Mouse (Mus musculus) liver, postnatal 0 days (tissue): ENCODE measurements around the gene Cbln3. TPM values are rescaled to one million over a fixed set of nuclear protein-coding genes. Genes with fewer than 3 reads are reported as not detected.
A peak's percentile ranks its signal among the peaks of the same experiment; 100 is the strongest.

Source experiments
- ATAC-seq: fragments of 200-750 bp; cut with Nextera tagmentation; 2 replicates; pipeline ENCODE4 v1.8.0; 2017; ENCODE audit warnings: mild to moderate bottlenecking, moderate library complexity
- DNase-seq: peaks from one replicate; pipeline ENCODE4 v3.0.0-alpha.2; 2016
- H3K27ac ChIP-seq: fragments of 300-500 bp; sonication (generic); 2 replicates; pipeline ENCODE4 v1.5.1; 2014; ENCODE audit warnings: antibody characterized with exemption, moderate library complexity, mild to moderate bottlenecking, low read depth
- H3K27me3 ChIP-seq: fragments of 300-500 bp; sonication (generic); 2 replicates; pipeline ENCODE4 v1.6.1; 2014; ENCODE audit warnings: low read length, control low read depth, mixed read lengths; ENCODE audit not compliant: insufficient read depth
- H3K36me3 ChIP-seq: fragments of 300-500 bp; sonication (generic); replicated peaks from 2 replicates; pipeline ENCODE4 v1.6.1; 2014; ENCODE audit warnings: mild to moderate bottlenecking, control low read depth, low read length, moderate library complexity, mixed read lengths; ENCODE audit not compliant: insufficient read depth
- H3K4me1 ChIP-seq: fragments of 300-500 bp; sonication (generic); 2 replicates; pipeline ENCODE4 v1.6.1; 2014; ENCODE audit warnings: antibody characterized with exemption, mild to moderate bottlenecking, control low read depth; ENCODE audit not compliant: insufficient read depth
- H3K4me2 ChIP-seq: fragments of 300-500 bp; sonication (generic); 2 replicates; pipeline ENCODE4 v1.6.1; 2014; ENCODE audit warnings: low read depth, mild to moderate bottlenecking, low read length, moderate library complexity, mixed read lengths
- H3K4me3 ChIP-seq: fragments of 300-500 bp; sonication (generic); 2 replicates; pipeline ENCODE4 v1.5.1; 2014; ENCODE audit warnings: low read depth, low read length
- H3K9ac ChIP-seq: fragments of 300-500 bp; sonication (generic); replicated peaks from 2 replicates; pipeline ENCODE4 v1.6.1; 2014; ENCODE audit warnings: mild to moderate bottlenecking, moderate library complexity
- H3K9me3 ChIP-seq: fragments of 300-500 bp; sonication (generic); 2 replicates; pipeline ENCODE4 v1.6.1; 2016; ENCODE audit warnings: mild to moderate bottlenecking, control low read depth, low read length, mixed read lengths
- CTCF ChIP-seq: sonication (generic); IDR thresholded peaks from 2 replicates; pipeline ENCODE4 v1.5.1; 2016; ENCODE audit warnings: antibody characterized with exemption, low read depth
- EP300 ChIP-seq: IDR thresholded peaks from 2 replicates; pipeline ENCODE4 v1.6.1; 2016; ENCODE audit warnings: antibody characterized with exemption, low read depth, mild to moderate bottlenecking
- WGBS: fragments of 180-500 bp; shearing (Covaris S2); extraction: QIAGEN DNeasy Blood & Tissue Kit; methylation state at CpG from one replicate; pipeline ENCODE4 v1.1.7; 2014; ENCODE audit not compliant: insufficient replicate concordance; 5-methylcytosine and 5-hydroxymethylcytosine counted together
- polyA plus RNA-seq: library from polyadenylated mRNA; unstranded; fragments of >200 nt; fragmentation: Nextera tagmentation; extraction: Ambion mirVana; gene quantifications from 2 replicates; pipeline ENCODE4 v1.2.1, GENCODE M21; 2015

Gene Cbln3
- polyA plus RNA-seq, 1 experiment from 2014 or later: 0.29 TPM

- no peak for TF ChIP-seq EP300
- no peak for TF ChIP-seq CTCF
- H3K27ac ChIP-seq: peak overlapping the region; percentile 85
- H3K9me3 ChIP-seq: no peaks in the 10 kb centered on the region
- no peak overlapping the region for H3K4me2 ChIP-seq
- no peak overlapping the region for H3K9ac ChIP-seq
- no peaks in the 10 kb centered on the region for H3K27me3 ChIP-seq
- no peak overlapping the region for H3K4me3 ChIP-seq
- H3K4me1 ChIP-seq: peaks cover 40% of the 10 kb centered on the region
- WGBS: 82% methylated on average over 13 of the region's 13 CpGs
- peaks cover 20% of the 10 kb centered on the region for H3K36me3 ChIP-seq
- DNase-seq (no peak), ATAC-seq (no peak)
These were observed 987 bp downstream of the Cbln3 start for GRCm38 (mm10) chr14:55883149-55883661.

- no peak overlapping the region for H3K4me3 ChIP-seq
- peak; percentile 70 for DNase-seq
- H3K9me3 ChIP-seq: no peaks in the 10 kb centered on the region
- H3K27ac ChIP-seq: peak overlapping the region; percentile 85
- H3K9ac ChIP-seq: no peak overlapping the region
- peak; percentile 41; the same call in 1 of the 2 replicates for TF ChIP-seq EP300
- TF ChIP-seq CTCF: no peak
- peak; percentile 82 for ATAC-seq
- WGBS: 32% methylated on average over 6 of the region's 6 CpGs
- no peak overlapping the region for H3K4me2 ChIP-seq
- H3K36me3 ChIP-seq: peaks cover 10% of the 10 kb centered on the region
- peaks cover 35% of the 10 kb centered on the region for H3K4me1 ChIP-seq
- no peaks in the 10 kb centered on the region for H3K27me3 ChIP-seq
These were observed 2.0 kb downstream of the Cbln3 start for GRCm38 (mm10) chr14:55882171-55882641.

GRCm38 (mm10) chr14:55880982-55881381 lies 3.2 kb downstream of the Cbln3 start:
- 63% methylated on average over 8 of the region's 8 CpGs for WGBS
- Histone ChIP-seq H3K4me2 (no peak overlapping the region), H3K36me3 (no peaks in the 10 kb centered on the region), H3K27me3 (no peaks in the 10 kb centered on the region), H3K4me3 (no peak overlapping the region), H3K27ac (no peak overlapping the region), H3K9ac (no peak overlapping the region), H3K4me1 (peaks cover 23% of the 10 kb centered on the region), H3K9me3 (no peaks in the 10 kb centered on the region)
- no peak for ATAC-seq
- TF ChIP-seq EP300: no peak
- TF ChIP-seq CTCF: no peak
- no peak for DNase-seq

GRCm38 (mm10) chr14:55879623-55880022 lies 4.6 kb downstream of the Cbln3 start:
- Histone ChIP-seq H3K4me2 (no peak overlapping the region), H3K36me3 (no peaks in the 10 kb centered on the region), H3K9ac (no peak overlapping the region), H3K4me3 (no peak overlapping the region), H3K9me3 (no peaks in the 10 kb centered on the region), H3K27ac (no peak overlapping the region), H3K27me3 (no peaks in the 10 kb centered on the region), H3K4me1 (peaks cover 21% of the 10 kb centered on the region)
- 34% methylated on average over 1 of the region's 1 CpGs for WGBS
- DNase-seq (peak; percentile 79), ATAC-seq (no peak)
- TF ChIP-seq EP300 (no peak), CTCF (peak; percentile 92)

- H3K4me2 ChIP-seq: no peak overlapping the region
- H3K27me3 ChIP-seq: no peaks in the 10 kb centered on the region
- WGBS: 11% methylated on average over 7 of the region's 7 CpGs
- no peaks in the 10 kb centered on the region for H3K9me3 ChIP-seq
- TF ChIP-seq CTCF: 0 out of 2 replicates have a peak, but pooled peaks have one; percentile 28
- no peak for TF ChIP-seq EP300
- DNase-seq: no peak
- ATAC-seq: no peak
- H3K4me1 ChIP-seq: peaks cover 18% of the 10 kb centered on the region
- no peak overlapping the region for H3K4me3 ChIP-seq
- no peak overlapping the region for H3K27ac ChIP-seq
- H3K9ac ChIP-seq: no peak overlapping the region
- no peaks in the 10 kb centered on the region for H3K36me3 ChIP-seq
These were observed 5.8 kb downstream of the Cbln3 start for GRCm38 (mm10) chr14:55878316-55878940.

- H3K9ac ChIP-seq: no peak overlapping the region
- H3K4me2 ChIP-seq: no peak overlapping the region
- ATAC-seq: no peak
- no peaks in the 10 kb centered on the region for H3K9me3 ChIP-seq
- no peaks in the 10 kb centered on the region for H3K36me3 ChIP-seq
- H3K27me3 ChIP-seq: no peaks in the 10 kb centered on the region
- no peak overlapping the region for H3K27ac ChIP-seq
- no peak for DNase-seq
- TF ChIP-seq CTCF: no peak
- TF ChIP-seq EP300: no peak
- WGBS: 33% methylated on average over 14 of the region's 14 CpGs
- H3K4me1 ChIP-seq: peaks cover 13% of the 10 kb centered on the region
- no peak overlapping the region for H3K4me3 ChIP-seq
These were observed 6.5 kb downstream of the Cbln3 start for GRCm38 (mm10) chr14:55877469-55878315.
